In the genomic region with DNA sequence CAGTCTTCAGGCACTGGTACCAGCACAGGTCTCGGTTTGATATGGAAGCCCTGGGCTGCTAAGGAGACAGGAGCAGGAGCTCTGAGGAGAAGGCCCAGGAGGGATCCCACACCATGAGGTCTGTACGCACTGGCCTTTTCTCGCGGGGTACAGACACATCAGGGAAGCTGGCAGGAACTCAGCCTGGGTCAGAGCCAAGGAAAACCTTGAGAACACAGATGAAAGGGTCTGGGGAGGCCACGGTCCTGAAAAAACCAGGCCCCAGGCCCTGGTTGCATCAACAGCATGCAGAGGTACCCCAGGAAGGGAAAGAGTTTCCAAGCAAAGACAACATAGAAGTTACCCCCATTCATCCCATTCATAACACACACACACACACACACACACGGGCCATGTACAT, we compare ENCODE assay signal across 9 mouse cellular contexts.
DNase-seq lines count a peak whose midpoint lies in the region; ATAC-seq and TF ChIP-seq lines count a peak whose summit lies in the region.
"Had no signal": no experiment of that assay in that cellular context is flagged by ENCODE, and none has a peak within 500 bp of the region (broad histone marks: within the 10 kb centered on the region; RNA-seq: fewer than 3 reads in every experiment).

No protein-coding gene starts in this region.

- ATAC-seq in hindbrain, embryonic 12.5 days (ENCODE audit: low FRiP score) = no peak
- no peak for ATAC-seq in hindbrain, postnatal 0 days
- no peak for ATAC-seq in heart, postnatal 0 days (ENCODE audit: insufficient read depth, low read depth)
- no peak for ATAC-seq in frontal cortex, adult (ENCODE audit: low TSS enrichment)

- TF ChIP-seq CTCF in hindbrain, postnatal 0 days (IDR thresholded peaks at IDR 0.05; ENCODE audit: low read depth) = no peak
- no peak for TF ChIP-seq CTCF in E14TG2a.4 (conservative IDR thresholded peaks at IDR 0.05; ENCODE audit: low read length)
- TF ChIP-seq CTCF in heart, postnatal 0 days (IDR thresholded peaks at IDR 0.05; ENCODE audit: low read depth) = no peak

- WGBS in hindbrain, embryonic 12.5 days = 80% methylated on average over 6 of the region's 6 CpGs
- 43% methylated on average over 6 of the region's 6 CpGs for WGBS in hindbrain, postnatal 0 days
- 39% methylated on average over 6 of the region's 6 CpGs for WGBS in heart, postnatal 0 days

- no peak overlapping the region for H3K9ac ChIP-seq in hindbrain, embryonic 12.5 days
- H3K9ac ChIP-seq in hindbrain, postnatal 0 days (replicated peaks; ENCODE audit: low read length) = no peak overlapping the region
- H3K9ac ChIP-seq in heart, postnatal 0 days (replicated peaks; ENCODE audit: low read depth, low read length) = no peak overlapping the region

- no peak overlapping the region for H3K4me3 ChIP-seq in hindbrain, embryonic 12.5 days
- no peak overlapping the region for H3K4me3 ChIP-seq in hindbrain, postnatal 0 days (ENCODE audit: low read length)
- H3K4me3 ChIP-seq in E14TG2a.4 (replicated peaks; ENCODE audit: low read length) = 0 out of 2 replicates have a peak overlapping the region, but pooled peaks have one; percentile 62
- H3K4me3 ChIP-seq in heart, postnatal 0 days (ENCODE audit: low read depth, low read length) = no peak overlapping the region

- DNase-seq in hindbrain, postnatal 0 days (ENCODE audit: low spot score) = no peak
- DNase-seq in adrenal gland, postnatal 25 days = peak; percentile 38
- DNase-seq in heart, postnatal 0 days (ENCODE audit: low spot score) = no peak
- DNase-seq in frontal cortex, postnatal 10 days (ENCODE audit: low spot score in 2 of 2) = no peak
- DNase-seq in urinary bladder, adult 18-20 months (ENCODE audit: low spot score in 2 of 2) = no peak

- H3K4me2 ChIP-seq in hindbrain, embryonic 12.5 days (replicated peaks) = 0 out of 2 replicates have a peak overlapping the region, but pooled peaks have one; percentile 23
- H3K4me2 ChIP-seq in hindbrain, postnatal 0 days (ENCODE audit: low read depth, low read length) = no peak overlapping the region
- H3K4me2 ChIP-seq in heart, postnatal 0 days (ENCODE audit: low read depth, low read length) = peak overlapping the region; percentile 40

- no peak for TF ChIP-seq EP300 in heart, postnatal 0 days (IDR thresholded peaks at IDR 0.05; ENCODE audit: low read depth)

- no peaks in the 10 kb centered on the region for H3K9me3 ChIP-seq in hindbrain, embryonic 12.5 days (replicated peaks)
- no peaks in the 10 kb centered on the region for H3K9me3 ChIP-seq in hindbrain, postnatal 0 days (ENCODE audit: low read length)
- no peaks in the 10 kb centered on the region for H3K9me3 ChIP-seq in E14TG2a.4 (ENCODE audit: low read length)
- H3K9me3 ChIP-seq in heart, postnatal 0 days (replicated peaks; ENCODE audit: control insufficient read depth, low read length) = no peaks in the 10 kb centered on the region

- no peaks in the 10 kb centered on the region for H3K36me3 ChIP-seq in hindbrain, embryonic 12.5 days
- no peaks in the 10 kb centered on the region for H3K36me3 ChIP-seq in hindbrain, postnatal 0 days (ENCODE audit: insufficient read depth, low read length)
- H3K36me3 ChIP-seq in E14TG2a.4 (ENCODE audit: insufficient read depth, low read length) = no peaks in the 10 kb centered on the region
- no peaks in the 10 kb centered on the region for H3K36me3 ChIP-seq in heart, postnatal 0 days (replicated peaks; ENCODE audit: control insufficient read depth, insufficient read depth, low read length)

- peaks cover 26% of the 10 kb centered on the region for H3K4me1 ChIP-seq in hindbrain, embryonic 12.5 days
- peaks cover 18% of the 10 kb centered on the region for H3K4me1 ChIP-seq in hindbrain, postnatal 0 days (ENCODE audit: insufficient read depth, low read length)
- peaks cover 31% of the 10 kb centered on the region for H3K4me1 ChIP-seq in E14TG2a.4 (replicated peaks; ENCODE audit: low read depth, low read length)
- H3K4me1 ChIP-seq in heart, postnatal 0 days (ENCODE audit: control insufficient read depth, insufficient read depth) = peaks cover 19% of the 10 kb centered on the region

- H3K27ac ChIP-seq in hindbrain, embryonic 12.5 days = peak overlapping the region; percentile 49
- no peak overlapping the region for H3K27ac ChIP-seq in hindbrain, postnatal 0 days
- H3K27ac ChIP-seq in heart, postnatal 0 days (ENCODE audit: low read depth) = peak overlapping the region; percentile 69
- H3K27ac ChIP-seq: macrophage had no signal

- H3K27me3 ChIP-seq in hindbrain, embryonic 12.5 days = no peaks in the 10 kb centered on the region
- H3K27me3 ChIP-seq in hindbrain, postnatal 0 days (ENCODE audit: insufficient read depth, low read length) = no peaks in the 10 kb centered on the region
- H3K27me3 ChIP-seq in E14TG2a.4 (ENCODE audit: insufficient read depth, low read length) = no peaks in the 10 kb centered on the region
- H3K27me3 ChIP-seq in heart, postnatal 0 days (ENCODE audit: control insufficient read depth, insufficient read depth, low read length) = no peaks in the 10 kb centered on the region
